Mouse (Mus musculus) midbrain, postnatal 0 days (tissue): Measurements from ENCODE around the gene Arhgef12. TPM values are rescaled to one million over a fixed set of nuclear protein-coding genes. Genes with fewer than 3 reads are reported as not detected.
A peak's percentile ranks its signal among the peaks of the same experiment; 100 is the strongest.

ENCODE experiments used
- ATAC-seq: fragments of 200-750 bp; cut with Nextera tagmentation; 2 replicates; pipeline ENCODE4 v1.8.0; 2017; ENCODE audit warnings: moderate number of reproducible peaks, mild to moderate bottlenecking, moderate TSS enrichment, moderate library complexity; ENCODE audit not compliant: low FRiP score
- DNase-seq: peaks from one replicate; pipeline ENCODE4 v3.0.0-alpha.2; 2015; ENCODE audit warnings: low spot score
- H3K27ac ChIP-seq: fragments of 300-500 bp; sonication (generic); 2 replicates; pipeline ENCODE4 v1.5.1; 2014; ENCODE audit warnings: low read depth, mild to moderate bottlenecking, low read length, mixed read lengths
- H3K27me3 ChIP-seq: fragments of 300-500 bp; sonication (generic); 2 replicates; pipeline ENCODE4 v1.6.1; 2014; ENCODE audit warnings: low read length, control low read depth, mixed read lengths; ENCODE audit not compliant: insufficient read depth
- H3K36me3 ChIP-seq: fragments of 300-500 bp; sonication (generic); 2 replicates; pipeline ENCODE4 v1.6.1; 2014; ENCODE audit warnings: low read length, control low read depth, mixed read lengths; ENCODE audit not compliant: insufficient read depth
- H3K4me1 ChIP-seq: fragments of 300-500 bp; sonication (generic); 2 replicates; pipeline ENCODE4 v1.6.1; 2014; ENCODE audit warnings: mild to moderate bottlenecking, control low read depth, antibody characterized with exemption, low read length, mixed read lengths; ENCODE audit not compliant: insufficient read depth
- H3K4me2 ChIP-seq: fragments of 300-500 bp; sonication (generic); 2 replicates; pipeline ENCODE4 v1.6.1; 2014; ENCODE audit warnings: low read depth, mild to moderate bottlenecking, low read length, mixed read lengths; ENCODE audit not compliant: poor library complexity, severe bottlenecking
- H3K4me3 ChIP-seq: fragments of 300-500 bp; sonication (generic); 2 replicates; pipeline ENCODE4 v1.5.1; 2014; ENCODE audit warnings: low read depth, mild to moderate bottlenecking, low read length, moderate library complexity
- H3K9ac ChIP-seq: fragments of 300-500 bp; sonication (generic); replicated peaks from 2 replicates; pipeline ENCODE4 v1.6.1; 2014; ENCODE audit warnings: mild to moderate bottlenecking, low read length, moderate library complexity, mixed read lengths; ENCODE audit not compliant: poor library complexity, severe bottlenecking
- H3K9me3 ChIP-seq: fragments of 300-500 bp; sonication (generic); 2 replicates; pipeline ENCODE4 v1.6.1; 2016; ENCODE audit warnings: low read length, control low read depth
- CTCF ChIP-seq: IDR thresholded peaks from 2 replicates; pipeline ENCODE4 v1.5.1; 2016; ENCODE audit warnings: antibody characterized with exemption, mild to moderate bottlenecking
- WGBS: fragments of 180-500 bp; shearing (Covaris S2); extraction: QIAGEN DNeasy Blood & Tissue Kit; methylation state at CpG from one replicate; pipeline ENCODE4 v1.1.7; 2014; 5-methylcytosine and 5-hydroxymethylcytosine counted together
- polyA plus RNA-seq: library from polyadenylated mRNA; unstranded; fragments of >200 nt; fragmentation: Nextera tagmentation; extraction: Ambion mirVana; gene quantifications from 2 replicates; pipeline ENCODE4 v1.2.1, GENCODE M21; 2015
- total RNA-seq: library from RNA; depleted of rRNA; stranded (reverse); fragments of >200 nt; gene quantifications from 2 replicates; pipeline ENCODE4 v1.2.3, GENCODE M21; 2014; rRNA removed

The Arhgef12 gene
- total and polyA plus RNA-seq, 2 experiments from 2014 or later, result 17.0 to 97.1 TPM

GRCm38 (mm10) chr9:42920190-42920589 lies 186.8 kb downstream of the Arhgef12 start:
- Histone ChIP-seq H3K9ac (0 out of 2 replicates have a peak overlapping the region, but pooled peaks have one; percentile 13), H3K27ac (no peak overlapping the region), H3K4me2 (no peak overlapping the region), H3K27me3 (no peaks in the 10 kb centered on the region), H3K9me3 (no peaks in the 10 kb centered on the region), H3K4me3 (no peak overlapping the region), H3K4me1 (0 out of 2 replicates have a peak, but pooled peaks cover 12% of the 10 kb centered on the region), H3K36me3 (no peaks in the 10 kb centered on the region)
- TF ChIP-seq CTCF, result peak; percentile 68
- DNase-seq (no peak), ATAC-seq (no peak)
- 46% methylated on average over 7 of the region's 7 CpGs for WGBS

- Histone ChIP-seq H3K9me3 (no peaks in the 10 kb centered on the region), H3K9ac (no peak overlapping the region), H3K4me3 (no peak overlapping the region), H3K27me3 (no peaks in the 10 kb centered on the region), H3K4me1 (0 out of 2 replicates have a peak, but pooled peaks cover 12% of the 10 kb centered on the region), H3K27ac (no peak overlapping the region), H3K4me2 (no peak overlapping the region), H3K36me3 (no peaks in the 10 kb centered on the region)
- TF ChIP-seq CTCF, result no peak
- DNase-seq, result no peak
- ATAC-seq, result no peak
- WGBS, result 81% methylated on average over 7 of the region's 7 CpGs
These were observed 189.1 kb downstream of the Arhgef12 start for GRCm38 (mm10) chr9:42917911-42918310.

Other genes with a start within 250 kb of the Arhgef12 start
- 14.8 and 17.2 TPM in 2 replicates for gene Grik4, start 162.7 kb downstream of the Arhgef12 start, total RNA-seq
- gene Grik4, start 162.7 kb downstream of the Arhgef12 start, polyA plus RNA-seq, result 9.5 and 9.7 TPM in 2 replicates
- 4.9 and 5.1 TPM in 2 replicates for gene Tmem136, start 9.3 kb upstream of the Arhgef12 start, total RNA-seq
- gene Tmem136, start 9.3 kb upstream of the Arhgef12 start, polyA plus RNA-seq, result 7.8 and 8.0 TPM in 2 replicates
- gene Pou2f3, start 103.1 kb upstream of the Arhgef12 start, total RNA-seq, result 0.16 TPM in 1 of 2 replicates, not detected in the other
- not detected in 2 replicates for gene Pou2f3, start 103.1 kb upstream of the Arhgef12 start, polyA plus RNA-seq
- 4.7 and 4.9 TPM in 2 replicates for gene Oaf, start 132.7 kb upstream of the Arhgef12 start, total RNA-seq
- 4.5 and 4.7 TPM in 2 replicates for gene Oaf, start 132.7 kb upstream of the Arhgef12 start, polyA plus RNA-seq
- gene Trim29, start 203.6 kb upstream of the Arhgef12 start, total RNA-seq, result 0.24 and 2.4 TPM in 2 replicates
- gene Trim29, start 203.6 kb upstream of the Arhgef12 start, polyA plus RNA-seq, result 0.12 and 0.16 TPM in 2 replicates